Mouse (Mus musculus): ENCODE results near the gene Trmt61a. TPM values are rescaled to one million over a fixed set of nuclear protein-coding genes. Genes with fewer than 3 reads are reported as not detected.
A peak's percentile ranks its signal among the peaks of the same experiment; 100 is the strongest.

The Trmt61a gene
- polyA plus RNA-seq, 1 experiment: 40.6 TPM

- Histone ChIP-seq H3K4me3 (ENCODE audit: extremely low read depth, insufficient read depth, insufficient read length) (peak overlapping the region; percentile 89), H3K27ac (ENCODE audit: insufficient read depth, low read length) (no peak overlapping the region), H3K4me1 (ENCODE audit: control insufficient read depth, insufficient read depth, insufficient read length) (peaks cover 11% of the 10 kb centered on the region; the same call in 1 of the 2 replicates), H3K36me3 (ENCODE audit: control insufficient read depth, insufficient read depth, low read length) (peaks cover 9% of the 10 kb centered on the region; the same call in 1 of the 2 replicates), H3K27me3 (ENCODE audit: control insufficient read depth, insufficient read depth, low read length) (no peaks in the 10 kb centered on the region)
- no peak for DNase-seq (ENCODE audit: low read depth in 1 of 2, low spot score in 2 of 2)
- TF ChIP-seq POLR2A (IDR thresholded peaks at IDR 0.05; ENCODE audit: low read depth, low read length): no peak
- no peak for TF ChIP-seq CTCF (IDR thresholded peaks at IDR 0.05; ENCODE audit: extremely low read depth, insufficient read depth, insufficient read length, insufficient replicate concordance)
- 8% methylated on average over 13 of the region's 13 CpGs for WGBS
Observed at GRCm38 (mm10) chr12:111678670-111678933, 697 bp downstream of the Trmt61a start.

- no peaks in the 10 kb centered on the region for H3K27me3 ChIP-seq (ENCODE audit: control insufficient read depth, insufficient read depth, low read length)
- DNase-seq (ENCODE audit: low read depth in 1 of 2, low spot score in 2 of 2): no peak
- TF ChIP-seq CTCF (IDR thresholded peaks at IDR 0.05; ENCODE audit: extremely low read depth, insufficient read depth, insufficient read length, insufficient replicate concordance) (no peak), POLR2A (IDR thresholded peaks at IDR 0.05; ENCODE audit: low read depth, low read length) (no peak)
- peaks cover 11% of the 10 kb centered on the region; the same call in 1 of the 2 replicates for H3K4me1 ChIP-seq (ENCODE audit: control insufficient read depth, insufficient read depth, insufficient read length)
- peaks cover 9% of the 10 kb centered on the region; the same call in 1 of the 2 replicates for H3K36me3 ChIP-seq (ENCODE audit: control insufficient read depth, insufficient read depth, low read length)
- no peak overlapping the region for H3K27ac ChIP-seq (ENCODE audit: insufficient read depth, low read length)
- 60% methylated on average over 7 of the region's 7 CpGs for WGBS
- peak overlapping the region; percentile 89; the same call in 1 of the 2 replicates for H3K4me3 ChIP-seq (ENCODE audit: extremely low read depth, insufficient read depth, insufficient read length)
Observed at GRCm38 (mm10) chr12:111678997-111679396, 1.1 kb downstream of the Trmt61a start.

- WGBS: 91% methylated on average over 13 of the region's 13 CpGs
- TF ChIP-seq CTCF (IDR thresholded peaks at IDR 0.05; ENCODE audit: extremely low read depth, insufficient read depth, insufficient read length, insufficient replicate concordance): no peak
- TF ChIP-seq POLR2A (IDR thresholded peaks at IDR 0.05; ENCODE audit: low read depth, low read length): no peak
- H3K4me1 ChIP-seq (ENCODE audit: control insufficient read depth, insufficient read depth, insufficient read length): peaks cover 11% of the 10 kb centered on the region; the same call in 1 of the 2 replicates
Observed at GRCm38 (mm10) chr12:111680661-111681060, 2.8 kb downstream of the Trmt61a start.

GRCm38 (mm10) chr12:111681305-111681704, 3.4 kb downstream of the Trmt61a start:
- no peak for TF ChIP-seq CTCF (IDR thresholded peaks at IDR 0.05; ENCODE audit: extremely low read depth, insufficient read depth, insufficient read length, insufficient replicate concordance)
- no peak for TF ChIP-seq POLR2A (IDR thresholded peaks at IDR 0.05; ENCODE audit: low read depth, low read length)
- 88% methylated on average over 8 of the region's 8 CpGs for WGBS
- H3K27ac ChIP-seq (ENCODE audit: insufficient read depth, low read length): peak overlapping the region; percentile 42
- DNase-seq (ENCODE audit: low read depth in 1 of 2, low spot score in 2 of 2): no peak
- peaks cover 9% of the 10 kb centered on the region; the same call in 1 of the 2 replicates for H3K36me3 ChIP-seq (ENCODE audit: control insufficient read depth, insufficient read depth, low read length)
- H3K4me1 ChIP-seq (ENCODE audit: control insufficient read depth, insufficient read depth, insufficient read length): peaks cover 11% of the 10 kb centered on the region; the same call in 1 of the 2 replicates
- no peak overlapping the region for H3K4me3 ChIP-seq (ENCODE audit: extremely low read depth, insufficient read depth, insufficient read length)
- no peaks in the 10 kb centered on the region for H3K27me3 ChIP-seq (ENCODE audit: control insufficient read depth, insufficient read depth, low read length)

More at GRCm38 (mm10) chr12:111680661-111681060, 2.8 kb downstream of the Trmt61a start:
- DNase-seq (ENCODE audit: low read depth in 1 of 2, low spot score in 2 of 2): no peak
- H3K27me3 ChIP-seq (ENCODE audit: control insufficient read depth, insufficient read depth, low read length): no peaks in the 10 kb centered on the region
- H3K27ac ChIP-seq (ENCODE audit: insufficient read depth, low read length): no peak overlapping the region
- H3K36me3 ChIP-seq (ENCODE audit: control insufficient read depth, insufficient read depth, low read length): peaks cover 9% of the 10 kb centered on the region; the same call in 1 of the 2 replicates
- H3K4me3 ChIP-seq (ENCODE audit: extremely low read depth, insufficient read depth, insufficient read length): no peak overlapping the region

GRCm38 (mm10) chr12:111682003-111682402, 4.1 kb downstream of the Trmt61a start:
- DNase-seq (ENCODE audit: low read depth in 1 of 2, low spot score in 2 of 2): no peak
- H3K27ac ChIP-seq (ENCODE audit: insufficient read depth, low read length): peak overlapping the region; percentile 32; the same call in 1 of the 2 replicates
- peaks cover 11% of the 10 kb centered on the region; the same call in 1 of the 2 replicates for H3K4me1 ChIP-seq (ENCODE audit: control insufficient read depth, insufficient read depth, insufficient read length)
- TF ChIP-seq POLR2A (IDR thresholded peaks at IDR 0.05; ENCODE audit: low read depth, low read length): no peak
- no peak for TF ChIP-seq CTCF (IDR thresholded peaks at IDR 0.05; ENCODE audit: extremely low read depth, insufficient read depth, insufficient read length, insufficient replicate concordance)
- 86% methylated on average over 5 of the region's 5 CpGs for WGBS
- peaks cover 9% of the 10 kb centered on the region; the same call in 1 of the 2 replicates for H3K36me3 ChIP-seq (ENCODE audit: control insufficient read depth, insufficient read depth, low read length)
- H3K27me3 ChIP-seq (ENCODE audit: control insufficient read depth, insufficient read depth, low read length): no peaks in the 10 kb centered on the region
- no peak overlapping the region for H3K4me3 ChIP-seq (ENCODE audit: extremely low read depth, insufficient read depth, insufficient read length)

- 82% methylated on average over 5 of the region's 5 CpGs for whole genome bisulfite sequencing
- no peak for DNase-seq (ENCODE audit: low read depth in 1 of 2, low spot score in 2 of 2)
- Histone ChIP-seq H3K27ac (ENCODE audit: insufficient read depth, low read length) (peak overlapping the region; percentile 48; the same call in 1 of the 2 replicates), H3K4me3 (ENCODE audit: extremely low read depth, insufficient read depth, insufficient read length) (no peak overlapping the region), H3K27me3 (ENCODE audit: control insufficient read depth, insufficient read depth, low read length) (no peaks in the 10 kb centered on the region), H3K4me1 (ENCODE audit: control insufficient read depth, insufficient read depth, insufficient read length) (peaks cover 7% of the 10 kb centered on the region; the same call in 1 of the 2 replicates), H3K36me3 (ENCODE audit: control insufficient read depth, insufficient read depth, low read length) (peaks cover 9% of the 10 kb centered on the region; the same call in 1 of the 2 replicates)
- TF ChIP-seq CTCF (IDR thresholded peaks at IDR 0.05; ENCODE audit: extremely low read depth, insufficient read depth, insufficient read length, insufficient replicate concordance) (no peak), POLR2A (IDR thresholded peaks at IDR 0.05; ENCODE audit: low read depth, low read length) (no peak)
Observed at GRCm38 (mm10) chr12:111682806-111683205, 4.9 kb downstream of the Trmt61a start.

GRCm38 (mm10) chr12:111686390-111686789, 8.5 kb downstream of the Trmt61a start:
- Histone ChIP-seq H3K4me1 (ENCODE audit: control insufficient read depth, insufficient read depth, insufficient read length) (peaks cover 1% of the 10 kb centered on the region; the same call in 1 of the 2 replicates), H3K27ac (ENCODE audit: insufficient read depth, low read length) (no peak overlapping the region), H3K4me3 (ENCODE audit: extremely low read depth, insufficient read depth, insufficient read length) (no peak overlapping the region), H3K27me3 (ENCODE audit: control insufficient read depth, insufficient read depth, low read length) (no peaks in the 10 kb centered on the region), H3K36me3 (ENCODE audit: control insufficient read depth, insufficient read depth, low read length) (peaks cover 6% of the 10 kb centered on the region; the same call in 1 of the 2 replicates)
- 76% methylated on average over 4 of the region's 4 CpGs for WGBS
- no peak for TF ChIP-seq CTCF (IDR thresholded peaks at IDR 0.05; ENCODE audit: extremely low read depth, insufficient read depth, insufficient read length, insufficient replicate concordance)
- TF ChIP-seq POLR2A (IDR thresholded peaks at IDR 0.05; ENCODE audit: low read depth, low read length): no peak
- no peak for DNase-seq (ENCODE audit: low read depth in 1 of 2, low spot score in 2 of 2)
